Mouse (Mus musculus): ENCODE measurements at regions not wholly inside any gene's neighbourhood (a gene's known extent, or its start where the extent isn't known, plus 50 kb on each side); places are given as distances from the start of the nearest gene placed in this dataset.

GRCm38 (mm10) chr5:72219697-72220096 lies 51.7 kb upstream of the Commd8 start:
- Histone ChIP-seq H3K27me3 (ENCODE audit: control insufficient read depth) (no peaks in the 10 kb centered on the region), H3K36me3 (ENCODE audit: control insufficient read depth) (peaks cover 2% of the 10 kb centered on the region; the same call in 1 of the 2 replicates), H3K4me3 (replicated peaks) (no peak overlapping the region), H3K4me1 (ENCODE audit: control insufficient read depth) (peaks cover 11% of the 10 kb centered on the region), H3K9me3 (ENCODE audit: control insufficient read depth, low read length) (no peaks in the 10 kb centered on the region)
- no peak for TF ChIP-seq TAL1 (IDR thresholded peaks at IDR 0.05; ENCODE audit: low read length)
- TF ChIP-seq GATA1 (IDR thresholded peaks at IDR 0.05; ENCODE audit: low read length): no peak

- no peak overlapping the region for H3K4me3 ChIP-seq (replicated peaks)
- no peaks in the 10 kb centered on the region for H3K27me3 ChIP-seq (ENCODE audit: control insufficient read depth)
- peaks cover 7% of the 10 kb centered on the region for H3K4me1 ChIP-seq (ENCODE audit: control insufficient read depth)
- TF ChIP-seq TAL1 (IDR thresholded peaks at IDR 0.05; ENCODE audit: low read length): no peak
- TF ChIP-seq GATA1 (IDR thresholded peaks at IDR 0.05; ENCODE audit: low read length): no peak
- no peaks in the 10 kb centered on the region for H3K9me3 ChIP-seq (ENCODE audit: control insufficient read depth, low read length)
- peaks cover 2% of the 10 kb centered on the region; the same call in 1 of the 2 replicates for H3K36me3 ChIP-seq (ENCODE audit: control insufficient read depth)
Observed at GRCm38 (mm10) chr5:72219248-72219647, 51.3 kb upstream of the Commd8 start.

Data from erythroblast, embryonic 14.5 days (primary cell).